Mouse (Mus musculus) heart, embryonic 11.5 days (tissue): Measurements from ENCODE around the gene Kcns1. TPM values are rescaled to one million over a fixed set of nuclear protein-coding genes. Genes with fewer than 3 reads are reported as not detected.
"Not testable (repeated sequence)": the region's sequence is repeated elsewhere in the genome, so short reads cannot be mapped to it uniquely, and the experiment has no call there.

Experiments used
- ATAC-seq: fragments of 200-750 bp; cut with Nextera tagmentation; replicated peaks from 2 replicates; pipeline ENCODE4 v1.8.0; 2017; ENCODE audit warnings: moderate library complexity; ENCODE audit not compliant: insufficient number of reproducible peaks, low FRiP score, low TSS enrichment
- H3K27ac ChIP-seq: fragments of 300-500 bp; sonication (generic); 2 replicates; pipeline ENCODE4 v1.5.1; 2014; ENCODE audit warnings: mild to moderate bottlenecking, low read depth, low read length
- H3K27me3 ChIP-seq: fragments of 300-500 bp; sonication (generic); 2 replicates; pipeline ENCODE4 v1.6.1; 2014; ENCODE audit warnings: mild to moderate bottlenecking, low read length, mixed read lengths; ENCODE audit not compliant: control insufficient read depth, insufficient read depth
- H3K36me3 ChIP-seq: fragments of 300-500 bp; sonication (generic); 2 replicates; pipeline ENCODE4 v1.6.1; 2014; ENCODE audit warnings: mild to moderate bottlenecking, low read length, moderate library complexity, mixed read lengths; ENCODE audit not compliant: control insufficient read depth, insufficient read depth
- H3K4me1 ChIP-seq: fragments of 300-500 bp; sonication (generic); 2 replicates; pipeline ENCODE4 v1.6.1; 2014; ENCODE audit warnings: low read length; ENCODE audit not compliant: control insufficient read depth, insufficient read depth
- H3K4me2 ChIP-seq: fragments of 300-500 bp; sonication (generic); 2 replicates; pipeline ENCODE4 v1.6.1; 2014; ENCODE audit warnings: mild to moderate bottlenecking, moderate library complexity
- H3K4me3 ChIP-seq: fragments of 300-500 bp; sonication (generic); 2 replicates; pipeline ENCODE4 v1.5.1; 2014; ENCODE audit warnings: low read depth, low read length
- H3K9ac ChIP-seq: fragments of 300-500 bp; sonication (generic); 2 replicates; pipeline ENCODE4 v1.6.1; 2014; ENCODE audit warnings: mild to moderate bottlenecking, low read depth, low read length, moderate library complexity
- H3K9me3 ChIP-seq: fragments of 300-500 bp; sonication (generic); replicated peaks from 2 replicates; pipeline ENCODE4 v1.6.1; 2016; ENCODE audit warnings: low read length; ENCODE audit not compliant: control insufficient read depth
- WGBS: fragments of 180-500 bp; shearing (Covaris S2); extraction: QIAGEN DNeasy Blood & Tissue Kit; methylation state at CpG from one replicate; pipeline ENCODE4 v1.1.7; 2014; ENCODE audit not compliant: insufficient replicate concordance; 5-methylcytosine and 5-hydroxymethylcytosine counted together
- polyA plus RNA-seq: library from polyadenylated mRNA; unstranded; fragments of >200 nt; fragmentation: Nextera tagmentation; extraction: Ambion mirVana; gene quantifications from 2 replicates; pipeline ENCODE4 v1.2.1, GENCODE M21; 2014

Gene Kcns1
- 0.13 TPM in 1 of 2 replicates, not detected in the other for polyA plus RNA-seq

DNA sequence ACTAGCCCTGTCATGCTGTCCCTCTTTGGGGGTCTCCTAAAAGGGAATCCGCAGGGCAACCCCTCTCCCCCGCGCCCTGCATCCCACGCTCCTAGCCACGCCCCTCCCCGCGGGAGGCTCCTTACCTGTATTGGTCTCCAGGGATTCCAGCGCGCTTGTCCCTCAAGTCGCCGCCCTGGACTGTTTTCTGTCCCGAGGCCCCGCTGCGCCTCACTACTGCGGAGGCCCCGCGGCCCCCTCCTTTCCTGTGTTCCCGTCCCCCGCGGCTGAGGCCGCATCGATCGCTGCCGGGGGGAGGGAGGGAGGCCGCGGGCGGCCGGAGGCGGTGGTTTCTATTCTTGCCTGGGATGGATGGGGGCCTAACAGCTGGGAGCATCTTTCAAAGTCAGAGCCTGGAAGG is at the start of gene Kcns1:
TSS of gene Kcns1 (minus strand) at position 212 of the 400 bp plus-strand sequence.
- Histone ChIP-seq H3K9ac (no peak within 1 kb of the TSS), H3K27ac (no peak within 1 kb of the TSS), H3K4me1 (peaks cover 15% of the 10 kb centered on the region), H3K27me3 (peaks cover 62% of the 10 kb centered on the region), H3K9me3 (no peaks in the 10 kb centered on the region; the same call in 1 of the 2 replicates), H3K36me3 (no peaks in the 10 kb centered on the region), H3K4me2 (peak within 1 kb of the TSS; percentile 74), H3K4me3 (peak within 1 kb of the TSS; percentile 43)
- under 1% methylated on average over 25 of the region's 29 CpGs for WGBS
- ATAC-seq: no peak

DNA sequence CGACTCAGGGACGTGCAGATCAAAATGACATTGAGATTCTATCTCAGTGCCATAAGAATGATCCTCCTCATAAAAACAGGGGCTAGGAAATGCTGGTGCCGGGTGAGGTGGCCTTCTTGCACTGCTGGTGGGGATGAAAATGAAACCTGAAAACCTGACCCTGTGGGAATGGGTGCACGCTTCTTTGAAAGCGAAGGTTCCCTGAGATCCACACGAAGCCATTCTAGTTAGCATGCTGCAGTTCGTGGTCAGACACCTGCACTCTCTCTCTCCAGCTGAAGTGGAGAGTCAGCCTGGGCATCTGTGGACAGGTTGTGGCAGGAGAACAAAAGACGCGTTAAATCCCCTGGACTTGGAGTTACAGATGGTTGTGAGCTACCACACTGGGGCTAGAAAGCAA is 48.4 kb upstream of the Kcns1 start:
- ATAC-seq: no peak
- Histone ChIP-seq H3K9me3 (no peaks in the 10 kb centered on the region), H3K36me3 (no peaks in the 10 kb centered on the region), H3K4me1 (no peaks in the 10 kb centered on the region), H3K27ac (no peak overlapping the region), H3K27me3 (no peaks in the 10 kb centered on the region), H3K9ac (no peak overlapping the region), H3K4me3 (no peak overlapping the region), H3K4me2 (no peak overlapping the region)
- 82% methylated on average over 9 of the region's 9 CpGs for WGBS

DNA sequence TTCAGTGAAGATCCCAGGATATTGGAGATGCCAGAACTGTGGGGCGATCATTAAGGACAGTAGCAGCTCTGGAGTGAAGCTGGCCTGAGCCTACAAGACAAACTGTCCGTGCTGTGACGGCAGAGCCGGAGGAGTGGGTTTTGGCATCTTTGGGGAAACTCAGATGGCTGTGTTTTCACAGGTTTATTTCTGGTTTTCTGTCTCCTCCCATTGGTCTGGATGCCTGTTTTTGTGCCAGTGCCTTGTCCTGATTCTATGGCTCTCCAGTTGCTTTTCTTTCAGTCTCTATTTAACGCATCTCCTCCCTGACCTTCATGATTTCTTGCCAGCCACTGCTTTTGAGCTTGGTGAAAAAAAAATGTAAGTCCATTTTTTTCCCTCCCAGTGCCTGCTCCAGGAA is 41.8 kb upstream of the Kcns1 start:
- no peak for ATAC-seq
- Histone ChIP-seq H3K9ac (no peak overlapping the region), H3K4me2 (no peak overlapping the region), H3K9me3 (no peaks in the 10 kb centered on the region), H3K27me3 (no peaks in the 10 kb centered on the region), H3K36me3 (no peaks in the 10 kb centered on the region), H3K4me1 (no peaks in the 10 kb centered on the region), H3K4me3 (no peak overlapping the region), H3K27ac (no peak overlapping the region)
- 87% methylated on average over 5 of the region's 5 CpGs for WGBS

DNA sequence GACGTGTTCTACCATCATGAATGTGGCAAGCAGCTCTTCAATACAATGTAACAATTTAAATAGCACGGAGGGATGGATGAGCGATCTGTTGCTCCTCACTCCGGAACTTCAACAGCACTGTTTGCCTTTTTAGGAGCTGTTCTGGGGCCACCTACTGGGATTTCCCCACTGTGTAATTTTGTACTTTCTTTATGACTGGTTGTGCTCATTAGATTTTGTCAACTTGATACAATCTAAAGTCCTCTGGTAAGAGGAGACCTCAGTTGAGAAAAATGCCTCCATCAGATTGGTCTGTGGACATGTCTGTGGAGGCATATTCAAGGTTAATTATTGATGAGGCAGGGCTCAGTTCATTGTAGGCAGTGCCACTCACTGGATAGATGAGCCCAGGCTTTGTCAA is 40.0 kb upstream of the Kcns1 start:
- H3K9me3 ChIP-seq: no peaks in the 10 kb centered on the region
- WGBS: 74% methylated on average over 4 of the region's 4 CpGs
- no peak overlapping the region for H3K4me2 ChIP-seq
- no peak overlapping the region for H3K4me3 ChIP-seq
- H3K4me1 ChIP-seq: no peaks in the 10 kb centered on the region
- H3K27ac ChIP-seq: no peak overlapping the region
- H3K36me3 ChIP-seq: no peaks in the 10 kb centered on the region
- no peaks in the 10 kb centered on the region for H3K27me3 ChIP-seq
- no peak for ATAC-seq
- H3K9ac ChIP-seq: no peak overlapping the region

DNA sequence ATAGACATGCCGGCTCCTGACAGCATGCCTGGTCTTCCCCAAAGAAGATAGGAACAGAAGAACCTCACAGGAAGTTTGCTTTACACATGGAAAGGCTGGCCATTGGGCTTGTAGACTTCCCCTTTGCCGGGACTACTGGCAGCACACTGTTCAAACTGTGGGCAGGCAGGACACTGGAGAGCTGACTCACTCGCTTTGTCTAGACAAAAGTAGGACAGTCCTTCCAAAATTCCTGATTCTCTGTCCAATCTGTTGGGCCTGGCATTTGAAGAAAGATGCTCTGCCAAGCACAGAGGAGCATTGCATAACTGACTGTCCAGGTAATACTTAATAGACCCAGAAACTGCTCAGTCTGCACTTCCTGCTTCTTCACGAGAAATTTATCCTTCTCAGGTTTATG is 35.8 kb upstream of the Kcns1 start:
- WGBS: 51% methylated on average over 4 of the region's 4 CpGs

DNA sequence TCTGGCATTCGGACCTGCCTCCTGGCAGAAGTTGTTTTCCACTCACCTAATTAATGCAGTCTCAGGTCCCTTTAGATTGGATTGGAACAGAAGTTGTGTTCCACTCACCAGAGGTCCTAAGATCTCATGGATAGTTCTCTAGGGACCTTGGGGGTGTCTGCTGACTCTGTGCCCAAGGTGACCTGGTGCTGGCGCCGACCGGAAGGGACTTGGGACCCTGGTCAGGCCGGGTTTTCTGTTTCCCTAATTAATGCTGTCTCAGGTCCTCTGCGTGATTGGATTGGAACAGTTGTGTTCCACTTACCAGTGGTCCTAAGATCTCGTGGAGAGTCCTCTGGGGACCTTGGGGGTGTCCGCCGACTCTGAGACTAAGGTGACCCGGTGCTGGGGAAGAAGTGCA is 35.1 kb upstream of the Kcns1 start:
- H3K4me3 ChIP-seq, H3K36me3 ChIP-seq, ATAC-seq, H3K9ac ChIP-seq, H3K9me3 ChIP-seq, H3K27me3 ChIP-seq, H3K4me1 ChIP-seq, H3K4me2 ChIP-seq, H3K27ac ChIP-seq: not testable (repeated sequence)
- 88% methylated on average over 10 of the region's 10 CpGs for WGBS

More for the DNA sequence above, 35.8 kb upstream of the Kcns1 start:
- Histone ChIP-seq H3K4me3 (no peak overlapping the region), H3K4me1 (no peaks in the 10 kb centered on the region), H3K4me2 (no peak overlapping the region), H3K36me3 (no peaks in the 10 kb centered on the region), H3K9me3 (no peaks in the 10 kb centered on the region), H3K9ac (no peak overlapping the region), H3K27me3 (no peaks in the 10 kb centered on the region), H3K27ac (no peak overlapping the region)
- no peak for ATAC-seq

DNA sequence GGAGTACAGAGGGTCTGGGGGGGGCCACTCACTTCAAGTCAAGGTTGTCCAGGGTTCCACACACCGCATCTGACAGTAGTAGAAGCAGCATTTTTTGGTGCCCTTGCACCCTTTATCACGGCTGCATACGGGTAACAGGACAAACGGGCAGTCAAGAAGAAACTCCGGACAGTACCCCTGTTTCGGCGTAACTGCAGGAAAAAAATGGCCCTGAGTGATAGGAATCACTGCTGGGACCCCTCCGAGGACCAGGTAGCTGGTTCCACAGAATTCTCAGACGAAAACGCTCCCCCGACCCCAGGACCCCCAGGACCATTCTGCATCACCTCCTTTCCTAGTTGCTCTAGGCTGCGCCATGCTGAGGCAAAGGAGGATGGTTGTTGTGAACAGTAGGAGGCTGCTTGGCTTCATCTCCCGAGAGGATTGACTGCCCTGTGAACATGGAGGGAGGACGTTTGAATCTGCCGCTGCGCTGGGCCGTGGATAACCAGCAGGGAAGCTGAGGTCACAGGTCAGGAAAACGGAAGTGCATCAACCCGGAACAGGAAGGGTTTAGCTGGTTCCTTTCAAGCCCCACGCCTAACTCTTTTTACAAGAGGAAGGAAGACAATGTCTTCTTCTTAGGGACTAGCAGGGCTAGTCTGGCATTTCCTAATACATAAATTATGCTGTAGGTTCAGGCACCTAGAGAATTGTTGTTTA is 28.9 kb upstream of the Kcns1 start, which contains the start of gene Wfdc15a:
TSS of gene Wfdc15a (minus strand) at position 505 of the 702 bp plus-strand sequence.
- Histone ChIP-seq H3K4me3 (no peak within 1 kb of the TSS), H3K27me3 (no peaks in the 10 kb centered on the region), H3K36me3 (no peaks in the 10 kb centered on the region), H3K9ac (no peak within 1 kb of the TSS), H3K9me3 (no peaks in the 10 kb centered on the region), H3K27ac (no peak within 1 kb of the TSS), H3K4me1 (no peaks in the 10 kb centered on the region), H3K4me2 (no peak within 1 kb of the TSS)
- WGBS: 76% methylated on average over 20 of the region's 20 CpGs
- ATAC-seq: no peak

DNA sequence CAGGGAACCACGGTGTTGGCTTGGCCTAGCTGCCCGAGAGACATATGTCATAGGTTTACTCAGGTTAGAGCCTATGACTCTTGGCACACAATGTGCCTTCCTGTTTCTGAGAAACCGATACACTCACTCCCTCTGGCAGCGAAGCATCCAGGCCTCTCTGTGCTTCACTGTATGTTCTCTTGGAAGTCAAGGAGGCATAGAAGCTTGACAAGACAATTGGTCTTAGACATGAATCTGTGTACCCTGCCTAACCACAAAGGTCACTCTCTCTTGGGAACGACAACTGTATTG is 25.7 kb upstream of the Kcns1 start:
- Histone ChIP-seq H3K9me3 (no peaks in the 10 kb centered on the region), H3K27me3 (no peaks in the 10 kb centered on the region), H3K4me2 (no peak overlapping the region), H3K36me3 (no peaks in the 10 kb centered on the region), H3K9ac (no peak overlapping the region), H3K4me3 (no peak overlapping the region), H3K4me1 (no peaks in the 10 kb centered on the region), H3K27ac (no peak overlapping the region)
- WGBS: 80% methylated on average over 5 of the region's 5 CpGs
- no peak for ATAC-seq

DNA sequence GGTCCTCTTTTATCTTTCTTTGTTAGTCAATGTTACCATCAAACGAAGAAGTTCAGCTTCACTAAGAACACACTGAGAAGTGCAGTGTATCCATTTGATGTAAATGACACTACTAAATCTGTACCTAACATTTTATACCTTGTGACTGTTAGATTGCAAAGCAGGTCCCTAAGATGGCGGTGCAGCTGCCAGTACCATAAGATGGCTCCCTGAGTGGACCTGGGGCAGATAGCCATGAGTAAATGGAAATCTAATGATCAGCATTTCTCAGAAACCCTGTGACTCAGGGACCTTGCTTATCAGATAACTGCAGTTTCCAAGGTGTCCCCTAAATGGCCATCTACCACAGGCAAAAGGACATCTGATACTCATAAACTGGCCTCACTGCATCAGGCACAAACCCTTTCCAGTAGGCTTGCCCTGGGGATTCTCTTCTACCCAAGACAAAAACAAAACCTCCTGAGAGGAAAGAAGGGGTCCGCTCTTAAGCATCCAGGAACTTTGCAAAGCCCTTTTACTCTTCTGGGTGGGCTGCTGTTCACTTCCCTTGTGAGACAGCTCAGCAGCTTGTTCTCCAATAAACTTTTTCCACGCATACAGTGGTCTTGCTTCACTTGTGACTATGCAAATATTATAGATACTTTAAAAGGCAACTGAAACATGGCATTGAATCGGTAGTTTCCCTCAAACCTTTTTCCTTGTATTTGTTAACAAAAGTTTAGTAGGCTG is 25.2 kb upstream of the Kcns1 start:
- H3K9me3 ChIP-seq: no peaks in the 10 kb centered on the region
- no peak overlapping the region for H3K4me3 ChIP-seq
- H3K9ac ChIP-seq: no peak overlapping the region
- H3K27me3 ChIP-seq: no peaks in the 10 kb centered on the region
- H3K4me2 ChIP-seq: no peak overlapping the region
- H3K36me3 ChIP-seq: no peaks in the 10 kb centered on the region
- H3K4me1 ChIP-seq: no peaks in the 10 kb centered on the region
- 77% methylated on average over 5 of the region's 5 CpGs for WGBS
- no peak overlapping the region for H3K27ac ChIP-seq
- no peak for ATAC-seq
